Mouse (Mus musculus) neural tube, embryonic 14.5 days (tissue): ENCODE data around the gene Ccdc88a. TPM values are rescaled to one million over a fixed set of nuclear protein-coding genes. Genes with fewer than 3 reads are reported as not detected.

Experiments
- ATAC-seq: fragments of 200-750 bp; cut with Nextera tagmentation; 2 replicates; pipeline ENCODE4 v1.8.0; 2017; ENCODE audit warnings: low read depth, mild to moderate bottlenecking, moderate TSS enrichment, moderate library complexity
- H3K27ac ChIP-seq: fragments of 300-500 bp; sonication (generic); 2 replicates; pipeline ENCODE4 v1.5.1; 2014; ENCODE audit warnings: low read depth, mild to moderate bottlenecking, control low read depth, low read length, moderate library complexity, mixed read lengths
- H3K27me3 ChIP-seq: fragments of 300-500 bp; sonication (generic); 2 replicates; pipeline ENCODE4 v1.6.1; 2014; ENCODE audit warnings: low read length; ENCODE audit not compliant: control insufficient read depth, insufficient read depth
- H3K36me3 ChIP-seq: fragments of 300-500 bp; sonication (generic); 2 replicates; pipeline ENCODE4 v1.6.1; 2014; ENCODE audit warnings: low read length, mixed read lengths; ENCODE audit not compliant: control insufficient read depth, insufficient read depth
- H3K4me1 ChIP-seq: fragments of 300-500 bp; sonication (generic); 2 replicates; pipeline ENCODE4 v1.6.1; 2014; ENCODE audit warnings: low read length; ENCODE audit not compliant: control insufficient read depth, insufficient read depth
- H3K4me2 ChIP-seq: fragments of 300-500 bp; sonication (generic); 2 replicates; pipeline ENCODE4 v1.6.1; 2014; ENCODE audit warnings: mild to moderate bottlenecking, low read depth, low read length, control low read depth
- H3K4me3 ChIP-seq: fragments of 300-500 bp; sonication (generic); 2 replicates; pipeline ENCODE4 v1.5.1; 2014; ENCODE audit warnings: low read depth, low read length, control low read depth, mixed read lengths
- H3K9ac ChIP-seq: fragments of 300-500 bp; sonication (generic); replicated peaks from 2 replicates; pipeline ENCODE4 v1.6.1; 2014; ENCODE audit warnings: low read depth, mild to moderate bottlenecking, control low read depth, low read length, mixed read lengths
- H3K9me3 ChIP-seq: fragments of 300-500 bp; sonication (generic); 2 replicates; pipeline ENCODE4 v1.6.1; 2016; ENCODE audit warnings: low read length; ENCODE audit not compliant: control insufficient read depth
- WGBS: fragments of 180-500 bp; shearing (Covaris S2); extraction: QIAGEN DNeasy Blood & Tissue Kit; methylation state at CpG from one replicate; pipeline ENCODE4 v1.1.7; 2014; 5-methylcytosine and 5-hydroxymethylcytosine counted together
- polyA plus RNA-seq: library from polyadenylated mRNA; unstranded; fragments of >200 nt; fragmentation: Nextera tagmentation; extraction: Ambion mirVana; gene quantifications from 2 replicates; pipeline ENCODE4 v1.2.1, GENCODE M21; 2014

Gene Ccdc88a
- polyA plus RNA-seq = 68.2 and 75.1 TPM in 2 replicates

GRCm38 (mm10) chr11:29373396-29374273 is at the start of gene Ccdc88a:
TSS of gene Ccdc88a (plus strand) at chr11:29373658.
- Histone ChIP-seq H3K27ac (peak within 1 kb of the TSS; percentile 98), H3K4me1 (peaks cover 7% of the 10 kb centered on the region; the same call in 1 of the 2 replicates), H3K36me3 (no peaks in the 10 kb centered on the region), H3K9ac (peak within 1 kb of the TSS; percentile 99), H3K9me3 (no peaks in the 10 kb centered on the region), H3K4me2 (peak within 1 kb of the TSS; percentile 45), H3K4me3 (peak within 1 kb of the TSS; percentile 97), H3K27me3 (peaks cover 2% of the 10 kb centered on the region; the same call in 1 of the 2 replicates)
- WGBS = 1% methylated on average over 104 of the region's 107 CpGs
- ATAC-seq = peak; percentile 97

GRCm38 (mm10) chr11:29335505-29335904 is 38.0 kb upstream of the Ccdc88a start:
- ATAC-seq = no peak

GRCm38 (mm10) chr11:29341259-29341658 is 32.2 kb upstream of the Ccdc88a start:
- H3K27ac ChIP-seq = no peak overlapping the region
- WGBS = 84% methylated on average over 2 of the region's 2 CpGs
- no peak for ATAC-seq
- no peak overlapping the region for H3K4me2 ChIP-seq
- no peaks in the 10 kb centered on the region for H3K36me3 ChIP-seq
- no peaks in the 10 kb centered on the region for H3K4me1 ChIP-seq
- no peak overlapping the region for H3K9ac ChIP-seq
- no peaks in the 10 kb centered on the region for H3K9me3 ChIP-seq
- H3K4me3 ChIP-seq = no peak overlapping the region
- no peaks in the 10 kb centered on the region for H3K27me3 ChIP-seq

More at GRCm38 (mm10) chr11:29335505-29335904, 38.0 kb upstream of the Ccdc88a start:
- Histone ChIP-seq H3K9me3 (no peaks in the 10 kb centered on the region), H3K36me3 (no peaks in the 10 kb centered on the region), H3K27me3 (no peaks in the 10 kb centered on the region), H3K4me2 (no peak overlapping the region), H3K9ac (no peak overlapping the region), H3K4me1 (no peaks in the 10 kb centered on the region), H3K27ac (no peak overlapping the region), H3K4me3 (no peak overlapping the region)
- WGBS = 83% methylated on average over 2 of the region's 2 CpGs

- no peak overlapping the region for H3K27ac ChIP-seq
- no peak overlapping the region for H3K4me2 ChIP-seq
- no peaks in the 10 kb centered on the region for H3K36me3 ChIP-seq
- H3K9ac ChIP-seq = no peak overlapping the region
- ATAC-seq = no peak
- H3K4me1 ChIP-seq = no peaks in the 10 kb centered on the region
- H3K27me3 ChIP-seq = no peaks in the 10 kb centered on the region
- no peak overlapping the region for H3K4me3 ChIP-seq
- H3K9me3 ChIP-seq = no peaks in the 10 kb centered on the region
- 73% methylated on average over 4 of the region's 4 CpGs for WGBS
Observed at GRCm38 (mm10) chr11:29344891-29345657, 28.4 kb upstream of the Ccdc88a start.

GRCm38 (mm10) chr11:29345673-29346286 is 27.7 kb upstream of the Ccdc88a start:
- H3K9ac ChIP-seq = no peak overlapping the region
- H3K4me3 ChIP-seq = no peak overlapping the region
- no peaks in the 10 kb centered on the region for H3K9me3 ChIP-seq
- no peaks in the 10 kb centered on the region for H3K27me3 ChIP-seq
- WGBS = 79% methylated on average over 4 of the region's 4 CpGs
- H3K4me2 ChIP-seq = no peak overlapping the region
- no peak overlapping the region for H3K27ac ChIP-seq
- no peaks in the 10 kb centered on the region for H3K36me3 ChIP-seq
- ATAC-seq = no peak
- no peaks in the 10 kb centered on the region for H3K4me1 ChIP-seq

- Histone ChIP-seq H3K9me3 (no peaks in the 10 kb centered on the region), H3K36me3 (no peaks in the 10 kb centered on the region), H3K9ac (no peak overlapping the region), H3K27me3 (no peaks in the 10 kb centered on the region), H3K4me1 (no peaks in the 10 kb centered on the region), H3K4me3 (no peak overlapping the region), H3K4me2 (no peak overlapping the region), H3K27ac (no peak overlapping the region)
- ATAC-seq = no peak
- WGBS = 90% methylated on average over 2 of the region's 2 CpGs
Observed at GRCm38 (mm10) chr11:29350891-29351290, 22.6 kb upstream of the Ccdc88a start.

GRCm38 (mm10) chr11:29352214-29352613 is 21.2 kb upstream of the Ccdc88a start:
- WGBS = 80% methylated on average over 1 of the region's 1 CpGs
- no peak for ATAC-seq

GRCm38 (mm10) chr11:29368161-29368560 is 5.3 kb upstream of the Ccdc88a start:
- Histone ChIP-seq H3K4me2 (no peak overlapping the region), H3K27me3 (no peaks in the 10 kb centered on the region), H3K27ac (no peak overlapping the region), H3K9me3 (no peaks in the 10 kb centered on the region), H3K4me3 (no peak overlapping the region), H3K4me1 (no peaks in the 10 kb centered on the region), H3K36me3 (no peaks in the 10 kb centered on the region), H3K9ac (no peak overlapping the region)
- 88% methylated on average over 1 of the region's 1 CpGs for WGBS
- no peak for ATAC-seq

More at GRCm38 (mm10) chr11:29352214-29352613, 21.2 kb upstream of the Ccdc88a start:
- no peaks in the 10 kb centered on the region for H3K36me3 ChIP-seq
- no peak overlapping the region for H3K4me3 ChIP-seq
- H3K4me2 ChIP-seq = no peak overlapping the region
- no peaks in the 10 kb centered on the region for H3K4me1 ChIP-seq
- no peaks in the 10 kb centered on the region for H3K9me3 ChIP-seq
- H3K27ac ChIP-seq = no peak overlapping the region
- no peaks in the 10 kb centered on the region for H3K27me3 ChIP-seq
- H3K9ac ChIP-seq = no peak overlapping the region
